Mouse (Mus musculus) kidney, adult 11 months (tissue): ENCODE data around the gene Tspan1.
A peak's percentile ranks its signal among the peaks of the same experiment; 100 is the strongest.

Experiments used
- DNase-seq: peaks from one replicate; pipeline ENCODE4 v3.0.0; 2022

Gene Tspan1

DNA sequence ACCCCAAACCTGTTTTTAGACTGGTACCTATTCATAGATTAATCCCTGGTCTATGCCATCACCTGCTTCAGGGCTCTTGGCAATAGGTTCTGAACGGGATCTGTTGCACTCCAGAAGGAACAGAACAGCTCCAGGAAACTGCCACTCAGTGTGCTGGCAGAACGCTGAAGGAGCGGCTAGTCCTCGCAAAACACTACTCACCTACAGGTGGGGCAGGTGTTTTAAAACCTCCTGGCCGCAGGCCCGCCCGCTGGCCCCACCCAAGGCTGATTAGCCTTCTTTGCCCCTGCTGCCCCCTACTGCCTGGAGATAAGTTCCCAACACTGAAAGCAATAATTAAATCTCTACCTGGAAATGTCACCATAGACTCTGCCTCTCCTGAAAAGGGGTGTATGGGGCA is at the start of gene Tspan1:
Gene Tspan1, minus strand, starts transcription at position 198 of the 400 bp plus-strand sequence.
- peak; percentile 62 for DNase-seq

DNA sequence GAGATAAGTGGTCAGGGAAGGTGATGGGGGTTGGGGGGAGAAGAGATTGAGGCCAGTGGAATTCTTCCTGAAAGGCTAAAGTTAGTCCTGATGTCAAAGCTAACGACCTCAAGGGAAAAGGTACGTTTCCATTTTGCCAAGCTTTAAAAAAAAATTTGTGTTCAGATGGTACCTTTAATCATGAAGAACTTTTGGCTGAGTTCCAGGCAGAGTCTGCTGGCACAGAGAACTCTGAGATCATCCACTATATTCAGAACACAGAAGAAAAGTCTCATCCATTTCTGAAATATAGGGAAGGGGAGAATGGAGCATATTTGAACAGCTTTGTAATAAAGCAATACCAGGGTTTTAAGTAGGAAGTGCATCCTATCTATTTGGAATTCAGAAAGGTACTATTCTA is 49.6 kb upstream of the Tspan1 start:
- no peak for DNase-seq

DNA sequence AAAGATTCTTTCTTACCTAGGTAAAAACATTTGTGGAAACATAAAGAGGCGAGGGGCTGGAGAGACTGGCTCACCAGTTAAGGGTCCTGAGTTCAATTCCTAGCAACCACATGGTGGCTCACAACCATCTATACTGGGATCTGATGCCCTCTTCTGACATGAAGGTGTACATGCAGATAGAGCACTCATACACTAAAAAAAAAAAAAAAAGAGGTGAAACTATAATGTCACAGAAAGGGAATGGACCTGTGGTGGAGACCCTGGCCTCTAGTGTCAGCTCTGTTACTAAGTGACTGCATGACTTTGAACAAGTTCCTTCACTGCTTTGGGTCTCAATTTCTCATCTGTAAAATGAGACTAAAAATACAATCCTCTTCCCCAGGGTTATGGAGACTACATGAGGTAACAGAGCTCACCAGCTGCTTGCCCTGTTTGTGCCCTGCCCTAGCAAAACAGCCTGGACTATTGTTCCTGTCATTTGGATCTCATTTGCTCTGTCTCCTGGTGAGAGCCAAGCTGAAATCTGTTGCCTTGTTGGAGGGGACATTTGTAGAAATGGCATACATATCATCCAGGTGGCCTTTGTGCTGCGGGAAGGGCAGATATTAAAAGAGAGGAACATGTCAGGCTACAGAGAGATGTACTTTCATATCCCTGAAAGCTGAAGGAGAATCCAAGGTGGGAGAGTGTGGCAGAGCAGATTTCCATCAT is 48.6 kb upstream of the Tspan1 start:
- DNase-seq = no peak

DNA sequence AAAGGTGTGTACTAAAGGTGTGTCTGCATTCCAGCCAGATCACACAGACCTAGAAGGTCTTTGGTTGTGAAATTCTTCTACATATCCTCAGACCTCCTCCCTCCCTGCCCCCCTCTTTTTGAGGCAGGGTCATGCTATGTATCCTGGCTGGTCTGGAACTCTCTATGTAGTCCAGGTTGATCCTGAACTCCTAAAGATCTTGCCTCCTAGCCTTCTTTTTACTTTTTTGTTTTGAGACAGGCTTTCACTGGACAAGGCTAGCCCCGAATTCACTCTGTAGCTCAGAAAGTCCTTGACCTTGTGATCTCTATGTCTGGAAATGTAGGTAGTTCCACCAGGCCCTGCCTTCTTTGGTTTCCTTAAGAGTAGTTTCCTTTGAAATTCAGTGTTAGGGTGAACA is 41.5 kb upstream of the Tspan1 start:
- DNase-seq = no peak

DNA sequence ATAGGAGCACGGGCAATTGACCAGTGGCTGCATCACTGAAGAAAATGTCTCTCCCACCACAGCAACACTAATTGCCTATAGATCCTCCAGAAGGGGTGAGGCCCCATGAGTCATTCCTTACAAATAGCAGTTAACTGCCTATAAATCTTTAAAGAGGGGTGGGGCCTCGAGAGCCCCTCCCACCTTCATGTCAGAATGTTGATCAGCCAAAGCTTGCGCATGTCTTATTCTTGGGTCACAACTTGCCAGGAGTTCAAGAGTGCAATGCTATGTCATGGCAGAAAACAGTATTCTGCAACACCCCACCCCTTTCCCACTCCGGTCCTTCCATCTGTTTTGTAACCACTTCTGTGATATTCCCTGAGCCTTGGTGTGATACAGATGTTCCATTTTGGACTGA is 39.1 kb upstream of the Tspan1 start:
- no peak for DNase-seq

DNA sequence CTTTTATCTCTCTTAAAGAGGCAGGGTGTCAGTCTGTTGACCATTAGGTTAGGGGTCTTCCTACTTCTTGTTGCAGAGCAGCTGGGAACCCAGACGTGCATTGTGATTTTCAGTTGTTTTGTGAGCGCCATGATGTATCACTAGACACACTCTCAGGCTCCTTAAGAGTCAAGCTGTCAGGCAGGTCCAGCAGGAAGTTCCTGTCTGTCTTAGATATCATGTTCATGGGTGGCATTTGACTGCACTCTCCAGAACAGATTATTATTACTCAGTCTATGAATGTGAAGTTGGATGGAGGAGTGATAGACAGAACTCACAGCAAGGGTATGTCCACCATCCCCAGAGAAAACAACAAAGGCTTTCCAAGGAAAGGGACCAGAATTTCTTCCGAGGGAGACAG is 37.0 kb upstream of the Tspan1 start:
- DNase-seq = no peak

DNA sequence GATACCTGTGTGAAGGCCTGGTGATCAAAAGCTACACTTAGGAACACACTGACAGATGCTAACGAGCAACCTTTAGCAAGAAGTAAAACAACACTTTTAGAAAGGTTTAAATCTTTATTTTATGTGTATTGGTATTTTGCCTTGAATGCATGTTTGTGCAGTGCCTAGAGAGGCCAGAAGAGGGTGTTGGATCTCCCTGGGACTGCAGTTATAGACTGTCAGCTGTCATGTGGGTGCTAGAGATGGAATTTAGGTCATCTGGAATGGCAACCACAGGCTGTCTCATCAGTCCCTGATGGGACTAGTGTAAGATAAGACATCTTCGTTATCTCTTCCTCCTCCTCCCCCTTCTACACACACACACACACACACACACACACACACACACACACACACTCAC is 31.0 kb upstream of the Tspan1 start:
- no peak for DNase-seq

DNA sequence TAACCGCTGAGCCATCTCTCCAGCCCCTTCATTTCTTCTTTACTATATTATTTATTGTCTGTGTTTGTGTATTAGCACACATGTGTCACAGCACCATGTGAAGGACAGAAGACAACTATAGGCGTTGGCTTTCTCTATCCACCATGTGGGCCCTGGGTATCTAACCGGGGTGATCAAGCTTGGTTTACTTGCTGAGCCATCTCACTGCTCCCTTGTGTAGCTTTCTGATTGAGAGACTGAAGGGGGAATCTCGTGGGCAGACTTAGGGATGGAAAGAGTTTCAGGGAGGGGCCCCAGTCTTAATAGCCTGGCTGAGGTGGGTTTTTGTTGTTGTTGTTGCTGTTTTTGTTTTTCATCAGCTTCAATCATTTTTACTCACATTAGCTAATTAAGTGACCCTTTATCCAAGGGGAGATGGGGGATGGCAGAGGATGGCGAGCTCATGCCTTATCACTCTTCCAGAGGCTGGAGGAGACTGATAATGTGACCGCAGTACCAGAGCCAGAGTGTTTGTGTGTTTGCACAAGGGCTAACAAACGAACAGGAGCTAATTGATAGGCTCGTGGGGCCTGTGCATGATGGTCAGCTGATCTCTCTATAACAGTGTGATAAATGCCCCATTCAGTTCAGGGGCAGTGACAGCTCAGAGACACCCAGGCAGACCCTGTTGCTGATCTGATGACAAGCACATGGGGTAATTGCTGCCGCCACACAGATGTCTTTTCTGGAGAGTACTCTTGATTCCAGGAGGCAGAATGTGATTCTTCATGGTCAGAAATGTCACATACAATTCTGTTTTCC is 26.4 kb upstream of the Tspan1 start:
- no peak for DNase-seq

DNA sequence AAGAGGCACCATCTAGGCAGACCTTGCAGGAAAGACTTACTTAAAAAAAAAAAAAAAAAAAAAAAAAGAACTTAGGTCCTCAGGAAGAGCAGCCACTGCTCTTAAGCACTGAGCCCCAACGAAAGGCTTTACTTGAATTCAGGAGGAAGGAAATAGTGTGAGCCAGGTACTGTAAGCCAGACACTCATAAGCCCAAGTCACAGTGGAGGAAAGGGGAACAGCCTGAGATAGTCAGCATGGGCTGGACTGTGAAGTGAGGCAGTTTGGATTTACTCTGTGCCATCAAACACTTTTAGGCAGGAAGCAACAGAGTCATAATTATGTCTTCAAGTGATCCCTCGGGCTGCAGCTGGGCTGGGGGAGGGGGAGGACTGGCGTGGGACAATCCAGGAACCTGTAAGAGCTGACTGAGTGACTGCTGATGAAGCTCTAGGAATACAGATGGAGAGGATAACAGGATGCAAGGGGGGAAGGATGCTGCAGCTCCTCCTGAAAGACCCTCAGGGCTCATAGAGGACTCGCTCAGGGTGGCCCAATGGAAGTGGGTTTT is 25.0 kb upstream of the Tspan1 start:
- no peak for DNase-seq

DNA sequence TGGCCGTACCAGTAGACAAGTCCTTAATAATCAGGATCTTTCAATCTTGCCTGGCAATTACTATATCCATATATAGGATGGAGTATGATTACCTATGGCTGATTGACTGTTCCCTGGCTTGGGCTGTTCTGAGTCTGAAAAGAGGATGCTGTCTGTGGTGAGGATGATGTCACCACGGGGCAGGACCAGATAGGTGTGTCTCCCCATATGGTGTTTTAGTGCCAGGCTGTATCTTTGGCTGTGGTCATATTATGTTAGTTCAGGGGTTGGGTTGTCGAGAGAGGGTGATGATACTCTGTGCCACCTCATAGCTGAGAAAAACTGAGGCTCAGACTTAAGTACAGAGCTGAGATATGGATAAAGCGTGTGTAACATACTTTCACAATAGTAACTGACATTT is 17.7 kb upstream of the Tspan1 start:
- no peak for DNase-seq

DNA sequence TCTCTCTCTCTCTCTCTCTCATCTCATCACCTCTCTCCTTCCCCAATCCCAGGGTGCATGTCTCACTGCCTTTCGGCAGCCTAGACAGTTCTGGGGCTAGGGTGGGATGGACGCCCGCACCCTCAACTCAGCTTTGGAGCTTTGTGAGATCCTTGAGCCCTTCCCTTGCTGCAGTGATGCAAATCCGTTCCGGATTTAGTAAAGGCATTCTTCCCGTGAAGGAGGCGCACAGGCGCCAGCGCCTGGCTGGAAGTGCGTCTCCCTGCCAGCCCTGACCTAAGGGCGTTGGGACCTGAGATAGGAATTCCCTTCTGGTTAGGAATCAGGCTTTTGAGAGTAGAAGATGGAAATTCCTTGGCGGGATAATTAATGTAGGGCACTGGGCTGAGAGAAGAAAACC is 15.3 kb upstream of the Tspan1 start:
- DNase-seq = no peak

DNA sequence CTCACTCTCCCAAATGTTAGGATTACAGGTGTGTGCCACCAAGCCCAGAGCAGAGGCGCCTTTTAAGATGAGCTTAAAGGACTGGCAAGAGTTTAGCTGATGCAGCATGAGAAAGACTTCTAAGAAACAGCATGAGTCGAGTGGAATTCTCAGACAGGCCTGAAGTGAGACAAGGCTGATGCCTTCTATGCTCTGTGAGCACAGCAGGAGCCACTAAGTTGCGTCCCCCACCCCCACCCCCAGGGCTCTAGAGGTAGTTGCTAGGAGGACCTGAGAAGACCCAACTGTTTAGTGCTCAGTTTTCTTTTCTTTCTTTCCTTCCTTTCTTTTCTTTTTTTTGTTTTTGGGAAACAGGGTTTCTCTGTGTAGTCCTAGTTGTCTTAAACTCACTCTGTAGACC is 14.7 kb upstream of the Tspan1 start:
- DNase-seq = no peak

DNA sequence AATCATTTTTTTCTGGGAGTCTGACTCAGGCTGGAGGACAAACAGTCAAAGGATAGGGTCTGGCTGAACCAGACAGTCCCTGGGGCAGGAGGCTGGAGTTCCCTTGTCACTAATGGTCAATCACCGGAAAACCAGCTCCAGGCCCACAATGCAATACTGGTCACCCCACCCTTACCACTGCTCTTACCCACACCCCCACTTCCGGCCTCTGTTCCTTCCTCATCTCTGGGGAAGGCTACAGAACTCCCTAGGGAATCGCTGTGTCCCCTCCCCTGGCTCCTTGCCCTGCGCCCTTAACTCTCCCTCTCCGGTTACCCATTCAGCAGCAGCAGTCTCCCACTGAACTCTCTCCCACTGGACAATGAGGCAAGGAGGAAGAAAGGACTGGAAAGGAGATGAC is 9.7 kb upstream of the Tspan1 start:
- peak; percentile 87 for DNase-seq

DNA sequence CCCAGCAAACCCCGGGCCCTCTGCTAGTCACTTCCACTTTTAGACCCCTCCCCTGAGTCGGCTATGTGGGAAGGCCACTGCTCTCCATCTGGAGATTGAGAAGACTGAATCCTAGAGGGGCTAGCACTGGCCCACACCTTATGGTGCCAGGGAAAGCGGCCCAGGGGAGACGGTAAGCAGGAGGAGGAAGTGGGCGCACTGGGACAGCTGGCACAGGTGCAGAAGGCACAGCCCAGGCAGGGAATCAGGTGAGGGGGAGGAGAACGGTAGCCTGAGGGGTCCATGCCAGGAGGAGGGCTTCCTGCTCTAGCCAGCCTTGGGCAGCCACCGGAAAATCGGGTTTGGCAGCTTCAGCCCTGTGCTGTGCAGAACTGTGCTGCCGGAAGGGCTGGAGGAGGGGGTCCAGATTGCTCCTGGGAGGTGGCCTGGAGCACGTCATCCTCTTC is 9.2 kb upstream of the Tspan1 start:
- DNase-seq = peak; percentile 89

DNA sequence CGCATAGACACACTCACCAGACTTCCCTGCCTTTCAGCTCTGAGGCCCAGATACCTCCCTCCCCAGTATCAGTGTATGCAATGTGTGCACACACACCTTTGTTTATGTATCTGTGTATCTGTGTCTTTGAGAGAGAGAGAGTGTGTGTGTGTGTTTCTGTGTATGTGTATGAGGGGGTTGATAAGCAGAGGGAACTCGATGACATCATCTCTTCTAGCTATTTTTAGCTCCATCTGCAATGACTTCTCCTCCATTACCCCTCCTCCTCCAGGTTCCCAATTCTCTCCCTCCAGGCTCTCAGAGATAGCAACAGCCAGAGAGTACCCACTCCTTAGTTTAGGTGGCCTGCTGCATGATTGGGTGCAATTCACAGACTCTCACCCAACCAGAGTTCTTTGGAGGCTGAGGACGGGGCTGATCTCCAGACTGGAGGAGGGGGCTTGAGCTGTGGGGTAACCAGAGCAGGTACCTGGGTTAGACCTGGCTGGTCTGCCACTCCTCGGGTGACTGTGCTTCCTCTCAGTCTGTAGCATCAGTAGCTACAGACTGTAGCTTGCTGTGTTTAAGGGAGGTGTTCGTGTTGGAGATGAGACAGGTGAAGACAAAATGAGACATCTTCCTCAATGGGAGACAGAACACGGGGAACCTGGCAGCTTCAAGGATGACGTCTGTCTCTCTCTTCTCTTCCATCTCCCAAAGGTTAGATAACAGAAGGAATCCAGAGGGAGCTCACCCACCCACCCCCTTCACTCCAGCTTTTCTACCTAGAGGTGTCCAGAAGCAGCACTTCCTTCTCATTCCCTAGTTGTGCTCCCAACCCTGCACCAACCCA is 8.5 kb upstream of the Tspan1 start:
- DNase-seq = no peak

DNA sequence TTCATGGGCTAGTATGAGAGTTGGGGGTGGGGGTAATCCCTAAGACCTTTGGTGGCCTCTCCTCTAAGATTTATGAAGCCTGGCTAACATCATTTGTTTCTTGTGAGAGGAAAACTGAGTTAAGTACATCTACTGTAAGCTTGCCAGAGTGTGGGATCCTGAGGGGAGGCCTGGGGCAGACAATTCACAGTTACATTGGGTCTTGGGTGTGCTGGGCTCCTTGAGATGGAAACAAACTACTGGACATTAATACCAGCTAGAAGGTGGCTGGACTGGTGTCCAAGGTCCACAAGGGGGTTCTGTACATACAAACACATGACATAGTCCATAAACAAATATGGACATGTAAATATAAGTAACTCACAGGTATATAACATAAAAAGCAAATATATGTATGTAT is 7.7 kb upstream of the Tspan1 start:
- no peak for DNase-seq

DNA sequence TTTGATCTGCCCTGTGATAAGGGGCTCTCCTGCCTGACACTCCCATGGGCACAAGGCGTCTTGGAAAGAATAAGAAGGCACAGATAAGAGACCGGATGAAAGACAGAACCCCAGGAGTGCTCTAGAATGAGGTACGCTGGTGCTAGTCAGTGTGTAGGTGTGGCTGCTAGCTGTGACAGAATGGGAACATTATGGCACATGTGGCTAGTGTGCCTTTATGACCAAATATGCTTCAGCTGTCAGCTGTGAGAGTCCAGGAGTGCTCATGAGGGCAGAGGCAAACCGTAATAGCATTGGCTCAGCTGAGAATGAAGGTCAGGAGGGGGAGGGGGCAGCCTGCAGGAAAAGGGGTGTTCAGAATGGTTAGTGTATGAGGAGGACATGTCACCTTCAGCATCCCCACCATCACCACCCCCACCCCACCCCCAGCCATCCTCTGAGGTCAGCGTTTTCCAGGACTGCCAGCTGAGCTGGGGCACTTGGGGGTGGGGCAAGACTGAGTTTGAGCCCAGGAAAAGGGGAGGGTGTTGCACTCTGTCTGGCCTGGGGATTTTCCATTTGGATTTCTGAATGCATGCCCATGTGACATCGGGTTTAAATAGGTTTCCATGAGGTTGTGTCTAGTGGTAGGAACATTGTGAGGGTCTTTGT is 7.2 kb upstream of the Tspan1 start:
- DNase-seq = peak; percentile 86

DNA sequence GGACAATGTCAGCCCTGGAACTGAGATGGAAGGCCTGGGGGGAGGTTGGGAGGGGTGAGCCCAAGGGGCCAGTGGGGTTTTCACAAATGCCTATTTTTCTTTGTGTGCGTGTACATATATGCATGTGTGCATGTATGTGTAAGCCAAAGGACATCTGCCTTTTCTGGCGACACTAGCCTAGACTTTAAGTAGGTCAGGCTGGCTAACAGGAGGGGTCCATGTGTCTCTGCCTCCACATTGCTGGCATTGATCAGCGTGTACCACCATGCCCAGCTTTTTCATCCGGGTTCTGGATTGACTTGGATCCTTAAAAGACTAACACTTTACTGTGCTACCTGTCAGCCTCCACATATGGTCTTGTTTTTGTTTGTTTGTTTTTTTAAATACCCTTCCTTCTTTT is 6.4 kb upstream of the Tspan1 start:
- no peak for DNase-seq

DNA sequence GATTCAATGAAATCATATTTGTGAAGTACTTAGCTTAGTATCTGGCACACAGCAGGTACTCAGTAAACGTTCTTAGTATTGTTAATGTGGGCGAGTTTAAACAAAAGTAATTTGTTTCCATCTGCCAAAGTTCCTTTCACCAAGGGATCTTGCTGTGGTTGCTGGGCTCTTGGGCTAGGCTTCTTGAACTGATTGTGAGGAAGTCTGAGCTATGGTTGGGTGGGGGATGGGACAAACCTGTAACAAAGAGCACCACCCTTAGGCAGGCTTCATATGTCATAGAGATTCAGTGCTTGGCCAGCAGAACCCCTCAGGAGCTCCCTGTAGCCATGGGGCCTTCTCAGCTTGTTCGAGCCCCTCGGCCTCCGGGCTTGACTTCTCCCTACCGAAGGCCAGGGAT is 5.7 kb upstream of the Tspan1 start, which contains the start of the genes 1700042G07Rik and Gm49337:
Gene 1700042G07Rik, plus strand, starts transcription at position 301 of the 400 bp plus-strand sequence.
Gene Gm49337, plus strand, starts transcription at position 313 of the 400 bp plus-strand sequence.
- no peak for DNase-seq

DNA sequence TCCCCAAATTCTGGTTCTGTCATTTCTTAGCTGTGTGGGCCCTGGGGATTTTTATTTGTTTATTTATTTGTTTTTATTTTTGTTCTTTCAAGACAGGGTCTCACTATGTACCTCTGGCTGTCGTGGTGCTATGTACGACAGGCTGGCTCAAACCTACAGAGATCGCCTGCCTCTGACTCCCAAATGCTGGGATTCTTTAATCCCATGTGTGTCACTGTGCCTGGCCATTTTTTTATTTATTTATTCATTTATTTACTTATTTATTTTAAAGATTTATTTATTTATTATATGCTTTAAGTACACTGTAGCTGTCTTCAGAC is 1.9 kb upstream of the Tspan1 start:
- no peak for DNase-seq

DNA sequence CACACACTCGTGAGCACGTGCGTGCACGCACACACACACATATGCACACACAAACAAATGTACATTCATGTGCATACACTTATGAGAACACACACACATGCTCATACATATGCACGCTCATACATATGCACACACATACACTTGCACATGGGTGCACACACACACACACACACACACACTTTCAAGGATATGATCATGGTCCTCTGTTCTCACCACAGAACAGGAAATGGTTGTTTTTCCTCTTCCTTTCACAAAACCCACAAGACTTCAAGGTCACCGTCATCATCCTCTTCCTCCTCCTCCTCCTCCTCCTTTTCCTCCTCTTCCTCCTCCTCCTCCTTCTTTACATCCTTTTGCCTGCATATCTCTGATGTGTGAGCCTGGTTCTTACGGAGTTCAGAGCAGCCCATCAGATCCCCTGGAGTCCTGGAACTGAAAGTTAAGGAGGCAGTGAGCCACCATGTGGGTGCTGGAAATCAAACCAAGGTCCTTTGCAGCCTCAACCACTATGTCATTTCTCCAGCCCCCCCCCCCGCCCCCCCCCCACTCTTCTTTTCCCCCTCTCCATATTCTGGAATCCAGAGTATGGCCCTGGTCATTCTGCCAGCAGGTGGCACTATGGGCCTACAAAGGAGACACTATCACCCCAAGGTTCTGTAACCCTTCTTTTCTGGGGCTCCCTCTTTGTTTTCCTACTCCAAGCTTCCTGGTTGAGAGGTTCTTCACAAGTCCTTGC is 1.4 kb upstream of the Tspan1 start:
- peak; percentile 48 for DNase-seq
